Mouse (Mus musculus): ENCODE measurements at regions not wholly inside any gene's neighbourhood (a gene's known extent, or its start where the extent isn't known, plus 50 kb on each side); places are given as distances from the start of the nearest gene placed in this dataset.

- intact Hi-C loops (cut with DNase I), result no loop called here
- DNase-seq (ENCODE audit: low spot score in 2 of 2), result no peak
These were observed 60.3 kb upstream of the Wnt4 start for GRCm38 (mm10) chr4:137216908-137217497.

DNA sequence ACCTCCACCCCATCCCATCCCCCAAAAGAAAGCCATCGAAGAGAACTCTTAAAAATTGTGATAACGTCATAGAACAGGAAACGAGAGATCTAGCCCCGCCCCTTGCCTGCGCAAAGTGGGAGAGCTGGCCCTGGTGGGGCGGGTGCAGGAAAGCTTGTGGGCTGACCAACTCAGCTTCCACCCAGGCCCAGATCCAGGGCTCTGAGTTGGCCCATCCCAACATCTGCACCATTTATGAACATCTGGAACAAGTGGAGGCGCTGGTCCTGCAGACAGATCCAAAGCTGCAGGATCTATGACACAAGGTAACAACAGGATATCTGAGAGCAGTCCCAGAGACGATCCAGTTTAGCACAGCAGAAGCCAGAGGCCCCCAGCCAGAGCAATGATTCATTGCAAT is 62.7 kb upstream of the Wnt4 start:
- intact Hi-C loops (cut with DNase I), result no loop called here
- DNase-seq (ENCODE audit: low spot score in 2 of 2), result no peak

- intact Hi-C loops (cut with DNase I), result no loop called here
- no peak for DNase-seq (ENCODE audit: low spot score in 2 of 2)
These were observed 64.4 kb upstream of the Wnt4 start for GRCm38 (mm10) chr4:137212846-137213245.

DNA sequence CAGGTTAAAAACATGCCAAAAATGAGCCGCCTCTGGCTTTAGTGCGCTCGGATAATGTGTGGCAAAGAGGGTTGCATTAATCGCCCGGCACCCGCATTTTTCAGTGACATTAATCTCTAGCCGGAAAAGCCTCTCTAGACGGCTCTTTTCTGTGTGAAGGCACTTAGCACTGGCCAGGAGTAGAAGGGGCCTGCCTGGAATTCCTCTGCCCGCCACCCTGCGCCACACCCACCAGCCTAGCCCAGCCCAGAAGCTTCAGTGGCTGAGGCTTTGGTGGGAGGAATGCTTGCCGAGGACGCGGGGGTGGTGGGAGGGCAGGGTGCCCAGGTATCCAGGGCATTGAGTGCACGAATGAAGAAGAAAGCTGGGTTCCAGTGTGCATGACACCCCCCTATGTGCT is 65.2 kb upstream of the Wnt4 start:
- intact Hi-C loops (cut with DNase I), result no loop called here
- peak in 1 of 2 experiments; percentile 28 for DNase-seq (ENCODE audit: low spot score in 2 of 2)

GRCm38 (mm10) chr4:137211288-137211687 is 66.0 kb upstream of the Wnt4 start:
- DNase-seq (ENCODE audit: low spot score in 2 of 2), result no peak
- intact Hi-C loops (cut with DNase I), result no loop called here

- intact Hi-C loops (cut with DNase I), result no loop called here
- no peak for DNase-seq (ENCODE audit: low spot score in 2 of 2)
These were observed 66.8 kb upstream of the Wnt4 start for GRCm38 (mm10) chr4:137210525-137210924.

DNA sequence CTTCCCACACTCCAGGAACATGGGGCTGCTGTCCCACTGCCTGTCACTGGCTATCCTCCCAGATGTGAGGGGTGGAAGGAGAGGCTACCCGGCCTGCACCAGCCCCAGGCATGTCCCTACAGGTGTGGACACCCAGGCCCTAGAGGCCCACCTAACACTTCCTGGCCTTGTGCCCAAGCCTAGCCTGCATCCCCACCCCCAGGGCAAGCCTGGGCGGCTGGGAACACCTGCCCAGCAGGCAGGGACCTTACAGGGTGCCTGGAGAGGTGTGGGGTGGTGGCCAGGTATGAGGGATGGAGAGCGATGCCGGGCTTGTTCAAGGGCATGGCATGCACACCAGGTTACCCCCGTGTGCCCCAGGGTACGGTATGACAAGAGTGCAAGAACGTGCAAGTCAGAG is 76.3 kb upstream of the Wnt4 start:
- intact Hi-C loops (cut with DNase I), result no loop called here
- no peak for DNase-seq (ENCODE audit: low spot score in 2 of 2)

DNA sequence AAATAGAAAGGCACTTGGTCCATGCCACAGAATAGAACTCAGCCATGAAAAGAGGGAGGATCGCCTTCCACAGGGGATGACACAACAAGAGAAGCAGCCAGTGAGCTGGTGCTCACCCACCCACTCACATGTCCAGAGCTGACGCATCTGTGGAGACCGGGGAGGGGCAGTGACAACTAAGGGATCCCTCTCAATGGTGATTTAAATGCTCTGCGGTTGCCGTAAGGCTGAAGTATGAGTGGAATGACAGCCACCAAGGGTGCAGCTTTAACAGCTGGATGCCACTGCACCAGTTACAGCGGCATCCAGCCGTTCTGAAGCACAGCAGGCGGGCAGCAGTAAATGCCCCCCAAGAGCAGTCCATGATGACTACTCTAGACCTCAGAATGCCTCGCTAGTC is 76.9 kb upstream of the Wnt4 start:
- DNase-seq (ENCODE audit: low spot score in 2 of 2), result peak in 1 of 2 experiments; percentile 14
- intact Hi-C loops (cut with DNase I), result no loop called here

- DNase-seq (ENCODE audit: low spot score in 2 of 2), result no peak
These were observed 80.8 kb upstream of the Wnt4 start for GRCm38 (mm10) chr4:137196491-137196974.

DNA sequence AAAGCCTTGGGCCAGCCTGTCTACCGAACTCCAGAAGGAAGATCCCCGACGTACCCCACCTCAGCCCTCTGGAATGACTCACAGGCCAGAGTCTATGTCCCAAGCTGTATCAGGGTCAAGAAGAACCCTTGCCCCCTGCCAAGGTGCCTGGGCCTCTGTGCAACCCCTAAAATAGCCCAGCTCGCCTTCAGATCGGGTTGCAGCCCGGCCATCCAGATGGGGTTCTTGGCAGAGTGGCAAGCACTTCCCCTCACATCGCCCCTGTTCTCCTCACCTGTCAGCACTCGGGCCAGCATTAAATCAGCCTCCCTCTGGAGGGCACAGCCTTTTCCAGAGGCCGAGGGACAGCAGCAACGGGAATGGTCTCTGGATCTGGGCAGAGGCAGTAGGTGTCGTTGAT is 83.2 kb upstream of the Wnt4 start:
- no peak for DNase-seq (ENCODE audit: low spot score in 2 of 2)
- intact Hi-C loops (cut with DNase I), result no loop called here

More at GRCm38 (mm10) chr4:137196491-137196974, 80.8 kb upstream of the Wnt4 start:
- intact Hi-C loops (cut with DNase I), result no loop called here

DNA sequence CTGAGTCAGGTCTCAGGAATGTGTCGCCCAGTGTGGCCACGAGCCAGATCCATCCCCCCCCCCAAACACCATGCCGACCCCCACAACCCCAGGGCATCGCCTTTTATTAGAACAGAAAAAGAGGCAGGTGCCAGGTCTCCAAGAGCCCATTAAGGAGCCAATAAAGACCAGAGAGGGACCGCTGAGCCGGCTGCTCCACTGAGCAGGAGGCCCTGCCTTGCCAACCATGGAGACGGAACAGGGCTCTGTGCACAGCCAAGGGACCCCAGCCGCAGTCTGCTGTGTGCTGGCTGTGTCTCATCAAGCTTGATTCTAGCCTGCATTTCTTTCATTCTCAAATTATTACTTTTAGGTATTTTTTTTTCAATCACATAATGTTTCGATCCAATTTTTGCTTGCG is 86.7 kb upstream of the Wnt4 start:
- no peak for DNase-seq (ENCODE audit: low spot score in 2 of 2)
- intact Hi-C loops (cut with DNase I), result no loop called here

GRCm38 (mm10) chr4:137189801-137190200 is 87.5 kb upstream of the Wnt4 start:
- no peak for DNase-seq (ENCODE audit: low spot score in 2 of 2)
- intact Hi-C loops (cut with DNase I), result no loop called here

- no peak for DNase-seq (ENCODE audit: low spot score in 2 of 2)
- intact Hi-C loops (cut with DNase I), result no loop called here
These were observed 88.2 kb upstream of the Wnt4 start for GRCm38 (mm10) chr4:137189058-137189457.

- no peak for DNase-seq (ENCODE audit: low spot score in 2 of 2)
- intact Hi-C loops (cut with DNase I), result no loop called here
These were observed 89.7 kb upstream of the Wnt4 start for GRCm38 (mm10) chr4:137187592-137187991.

DNA sequence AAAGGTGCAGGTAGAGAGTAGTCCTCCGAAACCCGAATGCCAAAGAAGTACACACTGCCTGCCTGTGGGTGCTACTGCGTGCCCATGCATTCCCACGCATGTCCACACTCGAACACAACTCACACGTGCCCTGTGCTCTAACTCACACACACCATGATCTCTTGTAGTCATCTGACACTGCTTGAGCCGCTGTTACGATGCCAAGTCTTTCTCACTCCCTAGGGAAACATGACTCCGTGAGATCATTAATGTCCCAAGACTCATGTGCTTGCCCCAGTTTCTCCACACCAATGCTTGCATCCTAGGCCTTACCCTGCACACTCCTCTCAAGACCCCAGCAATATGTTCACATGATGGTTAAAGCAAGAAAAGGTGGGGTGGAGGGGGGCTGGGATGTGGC is 90.2 kb upstream of the Wnt4 start:
- no peak for DNase-seq (ENCODE audit: low spot score in 2 of 2)
- intact Hi-C loops (cut with DNase I), result no loop called here

GRCm38 (mm10) chr4:137185001-137185400 is 92.3 kb upstream of the Wnt4 start:
- DNase-seq (ENCODE audit: low spot score in 2 of 2), result no peak
- intact Hi-C loops (cut with DNase I), result no loop called here

DNA sequence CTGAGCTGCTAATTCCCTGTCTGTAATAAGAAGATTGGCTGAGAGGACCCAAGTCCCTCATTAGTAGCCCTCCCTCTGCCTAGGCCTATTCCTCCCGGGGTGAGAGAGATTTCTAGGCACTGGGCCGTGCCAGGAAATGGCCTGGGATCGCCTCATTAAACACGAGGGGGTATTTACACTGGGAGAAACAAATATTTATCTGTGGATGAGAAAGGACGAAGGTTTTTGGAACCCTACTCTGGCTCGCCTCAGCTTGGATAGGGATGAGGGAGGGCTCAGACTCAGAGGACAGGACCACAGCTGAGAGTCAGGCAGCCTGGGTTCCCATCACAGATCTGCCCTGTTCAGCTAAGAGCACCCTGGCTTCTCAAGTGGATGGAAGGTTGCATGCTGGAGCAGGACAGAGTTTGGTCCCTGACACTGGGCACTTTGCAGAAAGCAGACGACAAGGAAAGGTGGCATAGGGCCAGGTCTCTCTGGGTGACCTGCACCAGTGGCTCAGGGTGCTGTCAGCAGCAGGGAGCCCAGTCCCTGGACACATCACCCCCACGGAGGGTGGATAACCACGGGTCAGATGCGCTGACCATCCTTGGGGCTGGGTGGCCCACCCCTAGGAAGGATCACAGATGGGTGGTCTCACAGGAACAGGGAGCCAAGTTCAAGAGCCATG is 94.0 kb upstream of the Wnt4 start:
- intact Hi-C loops (cut with DNase I), result no loop called here

DNA sequence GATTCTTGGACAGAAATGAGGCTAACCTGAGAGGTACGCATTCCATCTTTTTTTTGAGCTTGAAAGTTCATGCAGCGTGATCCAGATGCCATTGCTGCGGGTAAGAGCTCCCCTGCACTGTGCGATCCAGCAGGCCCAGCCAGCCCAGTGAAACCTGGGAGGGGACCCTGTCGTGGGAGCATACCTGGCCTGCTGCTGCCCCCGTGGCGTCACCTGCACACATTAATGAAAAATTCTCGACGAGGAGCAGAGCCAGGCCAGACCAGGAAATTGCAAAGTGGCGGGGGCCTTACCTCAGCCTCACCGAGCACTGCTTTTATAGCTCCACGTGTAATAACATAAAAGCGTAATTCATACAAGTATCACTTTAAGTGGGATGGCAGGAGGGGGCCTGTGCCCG is 94.7 kb upstream of the Wnt4 start:
- DNase-seq (ENCODE audit: low spot score in 2 of 2), result no peak
- intact Hi-C loops (cut with DNase I), result no loop called here

More for the DNA sequence above, 94.0 kb upstream of the Wnt4 start:
- DNase-seq (ENCODE audit: low spot score in 2 of 2), result no peak

- DNase-seq (ENCODE audit: low spot score in 2 of 2), result no peak
- intact Hi-C loops (cut with DNase I), result no loop called here
These were observed 96.0 kb upstream of the Wnt4 start for GRCm38 (mm10) chr4:137181252-137181651.

GRCm38 (mm10) chr4:137180083-137180482 is 97.2 kb upstream of the Wnt4 start:
- intact Hi-C loops (cut with DNase I), result no loop called here
- DNase-seq (ENCODE audit: low spot score in 2 of 2), result no peak

- peak; percentile 16 to 23 for DNase-seq (ENCODE audit: low spot score in 2 of 2)
- intact Hi-C loops (cut with DNase I), result no loop called here
These were observed 98.5 kb upstream of the Wnt4 start for GRCm38 (mm10) chr4:137178833-137179232.

All from left cerebral cortex, postnatal 36 days (tissue).